Mouse (Mus musculus): ENCODE results near the gene M1ap. TPM values are rescaled to one million over a fixed set of nuclear protein-coding genes. Genes with fewer than 3 reads are reported as not detected.

M1ap gene
- total and polyA plus RNA-seq, 3 experiments: 0.31 to 0.34 TPM; not detected in 1

- TF ChIP-seq POLR2A (IDR thresholded peaks at IDR 0.05; ENCODE audit: insufficient read depth, low read depth, low read length): peak; percentile 75
- TF ChIP-seq EP300 (IDR thresholded peaks at IDR 0.05; ENCODE audit: insufficient read depth, low read depth, low read length): peak; percentile 90
- TF ChIP-seq CTCF (IDR thresholded peaks at IDR 0.05): no peak
- H3K4me3 ChIP-seq: peak within 1 kb of the TSS; percentile 88
- no peaks in the 10 kb centered on the region; the same call in 1 of the 2 replicates for H3K79me2 ChIP-seq (replicated peaks; ENCODE audit: control insufficient read depth, insufficient read depth, low read length)
- WGBS: under 1% methylated on average over 64 of the region's 64 CpGs
- DNase-seq: peak; percentile 97 to 98
- H3K4me1 ChIP-seq (ENCODE audit: control insufficient read depth, insufficient read depth, low read length): peaks cover 8% of the 10 kb centered on the region
- H3K36me3 ChIP-seq (ENCODE audit: control insufficient read depth, insufficient read depth, low read length): no peaks in the 10 kb centered on the region
- peak within 1 kb of the TSS; percentile 92 for H3K9ac ChIP-seq (ENCODE audit: low read depth, low read length)
- no peaks in the 10 kb centered on the region for H3K27me3 ChIP-seq (ENCODE audit: control insufficient read depth, insufficient read depth, low read length)
- intact Hi-C loops (cut with DNase I): loop anchor here (1.0 to 2.0 kb wide), 3 partner anchors 23 to 57 kb away; partner anchors contain the start of genes Mrpl53 and Pcgf1
- H3K27ac ChIP-seq: peak within 1 kb of the TSS; percentile 93
These were observed 107.6 kb downstream of the M1ap start, which contains the start of gene Aup1 for GRCm38 (mm10) chr6:83054074-83054851. Aup1 (plus strand) TSS chr6:83054521.

GRCm38 (mm10) chr6:83054871-83055431 lies 108.2 kb downstream of the M1ap start, which contains the start of gene Htra2:
Htra2 (minus strand) TSS chr6:83055273.
- TF ChIP-seq CTCF (IDR thresholded peaks at IDR 0.05) (peak; percentile 53), POLR2A (IDR thresholded peaks at IDR 0.05; ENCODE audit: insufficient read depth, low read depth, low read length) (no peak)
- DNase-seq: no peak
- no peaks in the 10 kb centered on the region for H3K36me3 ChIP-seq (ENCODE audit: control insufficient read depth, insufficient read depth, low read length)
- H3K27ac ChIP-seq: peak within 1 kb of the TSS; percentile 93
- WGBS: under 1% methylated on average over 50 of the region's 50 CpGs
- H3K4me3 ChIP-seq: peak within 1 kb of the TSS; percentile 88
- H3K79me2 ChIP-seq (replicated peaks; ENCODE audit: control insufficient read depth, insufficient read depth, low read length): no peaks in the 10 kb centered on the region; the same call in 1 of the 2 replicates
- peak within 1 kb of the TSS; percentile 92 for H3K9ac ChIP-seq (ENCODE audit: low read depth, low read length)
- intact Hi-C loops (cut with DNase I): loop anchor here (1.0 to 2.0 kb wide), 3 partner anchors 22 to 58 kb away; partner anchors contain the start of genes Mrpl53 and Pcgf1
- H3K27me3 ChIP-seq (ENCODE audit: control insufficient read depth, insufficient read depth, low read length): no peaks in the 10 kb centered on the region
- H3K4me1 ChIP-seq (ENCODE audit: control insufficient read depth, insufficient read depth, low read length): peaks cover 8% of the 10 kb centered on the region

- intact Hi-C loops (cut with DNase I): no loop called here
- 72% methylated on average over 3 of the region's 3 CpGs for WGBS
- H3K27me3 ChIP-seq (ENCODE audit: control insufficient read depth, insufficient read depth, low read length): no peaks in the 10 kb centered on the region
- no peak within 1 kb of the TSS for H3K27ac ChIP-seq
- H3K4me1 ChIP-seq (ENCODE audit: control insufficient read depth, insufficient read depth, low read length): peaks cover 7% of the 10 kb centered on the region
- DNase-seq: no peak
- no peaks in the 10 kb centered on the region for H3K36me3 ChIP-seq (ENCODE audit: control insufficient read depth, insufficient read depth, low read length)
- no peak for TF ChIP-seq EP300 (IDR thresholded peaks at IDR 0.05; ENCODE audit: insufficient read depth, low read depth, low read length)
- TF ChIP-seq POLR2A (IDR thresholded peaks at IDR 0.05; ENCODE audit: insufficient read depth, low read depth, low read length): no peak
- TF ChIP-seq CTCF (IDR thresholded peaks at IDR 0.05): no peak
- no peak within 1 kb of the TSS for H3K4me3 ChIP-seq
- no peaks in the 10 kb centered on the region; the same call in 1 of the 2 replicates for H3K79me2 ChIP-seq (replicated peaks; ENCODE audit: control insufficient read depth, insufficient read depth, low read length)
- H3K9ac ChIP-seq (ENCODE audit: low read depth, low read length): no peak within 1 kb of the TSS
These were observed 111.1 kb downstream of the M1ap start, which contains the start of gene Dqx1 for GRCm38 (mm10) chr6:83057790-83058189. Dqx1 (plus strand) TSS chr6:83057844.

GRCm38 (mm10) chr6:83058725-83059124 lies 112.0 kb downstream of the M1ap start:
- DNase-seq: no peak
- no peak overlapping the region for H3K9ac ChIP-seq (ENCODE audit: low read depth, low read length)
- no peaks in the 10 kb centered on the region for H3K36me3 ChIP-seq (ENCODE audit: control insufficient read depth, insufficient read depth, low read length)
- H3K79me2 ChIP-seq (replicated peaks; ENCODE audit: control insufficient read depth, insufficient read depth, low read length): no peaks in the 10 kb centered on the region; the same call in 1 of the 2 replicates
- no peak overlapping the region for H3K27ac ChIP-seq
- 81% methylated on average over 2 of the region's 2 CpGs for whole genome bisulfite sequencing
- H3K27me3 ChIP-seq (ENCODE audit: control insufficient read depth, insufficient read depth, low read length): no peaks in the 10 kb centered on the region; the same call in 1 of the 2 replicates
- intact Hi-C loops (cut with DNase I): no loop called here
- peaks cover 4% of the 10 kb centered on the region for H3K4me1 ChIP-seq (ENCODE audit: control insufficient read depth, insufficient read depth, low read length)
- TF ChIP-seq EP300 (IDR thresholded peaks at IDR 0.05; ENCODE audit: insufficient read depth, low read depth, low read length): no peak
- TF ChIP-seq CTCF (IDR thresholded peaks at IDR 0.05): no peak
- 0 out of 2 replicates have a peak, but pooled peaks have one; percentile 5 for TF ChIP-seq POLR2A (IDR thresholded peaks at IDR 0.05; ENCODE audit: insufficient read depth, low read depth, low read length)
- H3K4me3 ChIP-seq: no peak overlapping the region

GRCm38 (mm10) chr6:83065995-83066394 lies 119.3 kb downstream of the M1ap start:
- no peak overlapping the region for H3K27ac ChIP-seq
- no peaks in the 10 kb centered on the region for H3K36me3 ChIP-seq (ENCODE audit: control insufficient read depth, insufficient read depth, low read length)
- H3K9ac ChIP-seq (ENCODE audit: low read depth, low read length): no peak overlapping the region
- H3K27me3 ChIP-seq (ENCODE audit: control insufficient read depth, insufficient read depth, low read length): peaks cover 33% of the 10 kb centered on the region
- H3K4me3 ChIP-seq: no peak overlapping the region
- intact Hi-C loops (cut with DNase I): no loop called here
- TF ChIP-seq EP300 (IDR thresholded peaks at IDR 0.05; ENCODE audit: insufficient read depth, low read depth, low read length) (no peak), POLR2A (IDR thresholded peaks at IDR 0.05; ENCODE audit: insufficient read depth, low read depth, low read length) (no peak), CTCF (IDR thresholded peaks at IDR 0.05) (no peak)
- H3K79me2 ChIP-seq (replicated peaks; ENCODE audit: control insufficient read depth, insufficient read depth, low read length): no peaks in the 10 kb centered on the region
- no peak for DNase-seq
- no peaks in the 10 kb centered on the region for H3K4me1 ChIP-seq (ENCODE audit: control insufficient read depth, insufficient read depth, low read length)
- 40% methylated on average over 8 of the region's 8 CpGs for WGBS
